Mouse (Mus musculus): Measurements from ENCODE around the gene Actr1a. TPM values are rescaled to one million over a fixed set of nuclear protein-coding genes. Genes with fewer than 3 reads are reported as not detected.

The Actr1a gene
- polyA plus RNA-seq, 1 experiment, result 35.2 TPM

- H3K9me3 ChIP-seq, result no peaks in the 10 kb centered on the region
- TF ChIP-seq GATA1 (IDR thresholded peaks at IDR 0.05; ENCODE audit: borderline replicate concordance, low read length), result no peak
- TF ChIP-seq FLI1 (IDR thresholded peaks at IDR 0.05; ENCODE audit: low read length), result no peak
- no peaks in the 10 kb centered on the region for H3K27me3 ChIP-seq (replicated peaks)
- no peak overlapping the region for H3K4me3 ChIP-seq (replicated peaks)
- peaks cover 66% of the 10 kb centered on the region for H3K36me3 ChIP-seq (replicated peaks; ENCODE audit: low read length)
- H3K4me1 ChIP-seq, result peaks cover 48% of the 10 kb centered on the region
Measured at GRCm38 (mm10) chr19:46389872-46390271, 5.7 kb downstream of the Actr1a start.

GRCm38 (mm10) chr19:46382275-46382674, 13.3 kb downstream of the Actr1a start:
- TF ChIP-seq FLI1 (IDR thresholded peaks at IDR 0.05; ENCODE audit: low read length) (no peak), GATA1 (IDR thresholded peaks at IDR 0.05; ENCODE audit: borderline replicate concordance, low read length) (no peak)
- H3K27me3 ChIP-seq (replicated peaks), result no peaks in the 10 kb centered on the region
- peaks cover 96% of the 10 kb centered on the region for H3K36me3 ChIP-seq (replicated peaks; ENCODE audit: low read length)
- H3K9me3 ChIP-seq, result no peaks in the 10 kb centered on the region
- H3K4me3 ChIP-seq (replicated peaks), result no peak overlapping the region
- H3K4me1 ChIP-seq, result no peaks in the 10 kb centered on the region

GRCm38 (mm10) chr19:46375891-46376290, 19.7 kb downstream of the Actr1a start:
- H3K4me3 ChIP-seq (replicated peaks), result no peak overlapping the region
- no peaks in the 10 kb centered on the region for H3K9me3 ChIP-seq
- no peak for TF ChIP-seq FLI1 (IDR thresholded peaks at IDR 0.05; ENCODE audit: low read length)
- TF ChIP-seq GATA1 (IDR thresholded peaks at IDR 0.05; ENCODE audit: borderline replicate concordance, low read length), result no peak
- H3K36me3 ChIP-seq (replicated peaks; ENCODE audit: low read length), result peaks cover 58% of the 10 kb centered on the region
- H3K4me1 ChIP-seq, result no peaks in the 10 kb centered on the region; the same call in 1 of the 2 replicates
- H3K27me3 ChIP-seq (replicated peaks), result peaks cover 8% of the 10 kb centered on the region

DNA sequence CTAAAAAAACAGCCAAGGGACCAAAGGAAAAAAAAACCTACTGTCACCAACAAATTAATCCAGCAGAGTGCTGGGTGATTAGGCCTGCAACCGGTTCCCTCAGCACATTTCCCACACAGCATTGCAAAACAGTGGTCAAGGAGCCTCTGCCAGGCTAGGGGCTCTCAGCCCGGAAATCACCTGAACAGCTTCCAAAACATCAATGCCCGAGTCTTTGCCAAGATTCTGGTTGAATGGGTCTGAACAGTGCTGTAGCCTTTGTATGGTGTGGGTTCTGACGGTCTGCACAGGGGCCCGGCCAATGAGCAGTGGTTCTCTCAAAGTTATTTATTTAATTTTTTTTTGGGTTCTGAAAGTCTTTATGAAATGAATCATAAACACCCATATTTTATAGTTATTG, 20.1 kb downstream of the Actr1a start:
- TF ChIP-seq FLI1 (IDR thresholded peaks at IDR 0.05; ENCODE audit: low read length), result no peak
- TF ChIP-seq GATA1 (IDR thresholded peaks at IDR 0.05; ENCODE audit: borderline replicate concordance, low read length), result no peak
- peaks cover 54% of the 10 kb centered on the region for H3K36me3 ChIP-seq (replicated peaks; ENCODE audit: low read length)
- H3K9me3 ChIP-seq, result no peaks in the 10 kb centered on the region
- peaks cover 8% of the 10 kb centered on the region for H3K27me3 ChIP-seq (replicated peaks)
- H3K4me1 ChIP-seq, result no peaks in the 10 kb centered on the region; the same call in 1 of the 2 replicates
- no peak overlapping the region for H3K4me3 ChIP-seq (replicated peaks)

- H3K4me3 ChIP-seq (replicated peaks), result no peak overlapping the region
- H3K9me3 ChIP-seq, result no peaks in the 10 kb centered on the region
- peaks cover 45% of the 10 kb centered on the region for H3K36me3 ChIP-seq (replicated peaks; ENCODE audit: low read length)
- peaks cover 8% of the 10 kb centered on the region for H3K27me3 ChIP-seq (replicated peaks)
- no peaks in the 10 kb centered on the region; the same call in 1 of the 2 replicates for H3K4me1 ChIP-seq
- TF ChIP-seq FLI1 (IDR thresholded peaks at IDR 0.05; ENCODE audit: low read length), result no peak
- TF ChIP-seq GATA1 (IDR thresholded peaks at IDR 0.05; ENCODE audit: borderline replicate concordance, low read length), result no peak
Measured at GRCm38 (mm10) chr19:46374477-46375088, 21.0 kb downstream of the Actr1a start.

DNA sequence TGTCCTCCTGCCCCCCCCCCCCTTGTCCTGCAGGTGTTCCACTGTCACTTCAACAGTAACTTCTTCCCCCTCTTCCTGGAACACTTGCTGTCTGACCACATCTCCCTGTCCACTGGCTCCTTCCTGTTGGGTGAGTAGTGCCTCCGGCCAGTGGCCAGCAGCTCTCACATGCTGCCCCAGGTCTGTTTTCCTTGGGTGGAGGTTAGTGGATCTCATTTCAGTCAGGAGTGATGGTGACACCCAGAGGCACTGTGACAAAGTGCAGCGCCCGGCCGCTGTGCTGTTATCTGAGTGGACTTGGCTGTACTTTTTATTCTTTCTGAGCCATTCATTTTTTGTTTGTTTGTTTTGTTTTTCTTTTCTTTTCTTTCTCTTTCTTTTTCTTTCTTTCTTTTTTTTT, 26.3 kb downstream of the Actr1a start:
- Histone ChIP-seq H3K9me3 (peaks cover 5% of the 10 kb centered on the region), H3K36me3 (replicated peaks; ENCODE audit: low read length) (no peaks in the 10 kb centered on the region), H3K4me1 (peaks cover 5% of the 10 kb centered on the region), H3K4me3 (replicated peaks) (no peak overlapping the region), H3K27me3 (replicated peaks) (peaks cover 43% of the 10 kb centered on the region)
- TF ChIP-seq FLI1 (IDR thresholded peaks at IDR 0.05; ENCODE audit: low read length) (no peak), GATA1 (IDR thresholded peaks at IDR 0.05; ENCODE audit: borderline replicate concordance, low read length) (no peak)

GRCm38 (mm10) chr19:46367798-46368590, 27.6 kb downstream of the Actr1a start:
- Histone ChIP-seq H3K27me3 (replicated peaks) (peaks cover 53% of the 10 kb centered on the region), H3K4me3 (replicated peaks) (no peak overlapping the region), H3K4me1 (peaks cover 8% of the 10 kb centered on the region), H3K9me3 (peaks cover 12% of the 10 kb centered on the region), H3K36me3 (replicated peaks; ENCODE audit: low read length) (no peaks in the 10 kb centered on the region)
- TF ChIP-seq GATA1 (IDR thresholded peaks at IDR 0.05; ENCODE audit: borderline replicate concordance, low read length) (no peak), FLI1 (IDR thresholded peaks at IDR 0.05; ENCODE audit: low read length) (no peak)

DNA sequence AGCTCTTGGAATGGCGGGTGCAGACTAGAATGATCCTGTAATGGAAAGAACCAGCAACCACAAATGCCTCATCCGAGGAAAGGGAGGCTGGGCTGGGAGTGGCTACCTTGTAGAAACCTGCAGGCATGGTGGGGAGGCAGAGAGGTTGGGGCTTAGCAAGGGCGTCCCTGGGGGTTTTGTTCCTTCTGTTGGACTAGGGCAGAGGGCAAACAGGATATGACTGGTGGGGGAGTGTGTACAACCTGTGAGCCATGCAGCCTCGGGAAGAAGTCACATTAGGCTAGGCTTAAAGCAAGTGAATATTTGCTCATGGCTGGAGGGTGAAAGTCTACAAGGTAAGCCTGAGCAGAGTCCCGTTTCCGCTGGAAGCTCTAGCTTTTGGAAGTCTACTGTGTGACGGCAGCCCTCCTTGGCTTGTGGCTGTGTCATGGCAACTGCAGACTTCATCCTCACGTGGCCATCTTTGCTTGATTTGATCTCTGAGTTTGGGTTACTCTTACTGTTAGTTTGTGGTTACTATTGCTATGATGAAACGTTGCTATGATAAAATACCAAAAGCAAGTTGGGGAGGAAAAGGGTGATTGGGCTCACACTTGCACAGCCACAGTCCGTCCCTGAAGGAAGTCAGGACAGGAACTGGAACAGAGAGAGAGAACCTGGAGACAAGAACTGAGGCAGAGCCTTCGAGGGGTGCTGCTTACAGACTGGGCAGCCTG, 32.1 kb downstream of the Actr1a start:
- TF ChIP-seq GATA1 (IDR thresholded peaks at IDR 0.05; ENCODE audit: borderline replicate concordance, low read length) (no peak), FLI1 (IDR thresholded peaks at IDR 0.05; ENCODE audit: low read length) (no peak)
- Histone ChIP-seq H3K36me3 (replicated peaks; ENCODE audit: low read length) (no peaks in the 10 kb centered on the region), H3K4me3 (replicated peaks) (no peak overlapping the region), H3K9me3 (peaks cover 29% of the 10 kb centered on the region), H3K4me1 (peaks cover 12% of the 10 kb centered on the region), H3K27me3 (replicated peaks) (peaks cover 79% of the 10 kb centered on the region)

- H3K36me3 ChIP-seq (replicated peaks; ENCODE audit: low read length), result no peaks in the 10 kb centered on the region
- peaks cover 78% of the 10 kb centered on the region for H3K27me3 ChIP-seq (replicated peaks)
- H3K9me3 ChIP-seq, result peaks cover 32% of the 10 kb centered on the region
- H3K4me1 ChIP-seq, result peaks cover 25% of the 10 kb centered on the region
- no peak overlapping the region for H3K4me3 ChIP-seq (replicated peaks)
- TF ChIP-seq FLI1 (IDR thresholded peaks at IDR 0.05; ENCODE audit: low read length), result no peak
- no peak for TF ChIP-seq GATA1 (IDR thresholded peaks at IDR 0.05; ENCODE audit: borderline replicate concordance, low read length)
Measured at GRCm38 (mm10) chr19:46362104-46362503, 33.4 kb downstream of the Actr1a start.
